Mouse (Mus musculus): ENCODE measurements at regions not wholly inside any gene's neighbourhood (a gene's known extent, or its start where the extent isn't known, plus 50 kb on each side); places are given as distances from the start of the nearest gene placed in this dataset.

GRCm38 (mm10) chr3:143379193-143379592 is 497.4 kb upstream of the Pkn2 start:
- H3K27me3 ChIP-seq (ENCODE audit: control insufficient read depth, insufficient read depth, low read length): no peaks in the 10 kb centered on the region
- ATAC-seq (ENCODE audit: insufficient number of reproducible peaks, insufficient read depth, low FRiP score, low read depth): peak; percentile 56; the same call in 1 of the 2 replicates
- no peak overlapping the region for H3K27ac ChIP-seq (replicated peaks in 1 of 2; ENCODE audit: control insufficient read depth in 1 of 2, insufficient read depth in 1 of 2, low read depth in 2 of 2, low read length in 2 of 2)
- H3K4me1 ChIP-seq (ENCODE audit: control insufficient read depth in 2 of 2, insufficient read depth in 2 of 2, low read length in 2 of 2): no peaks in the 10 kb centered on the region
- no peaks in the 10 kb centered on the region for H3K9me3 ChIP-seq (ENCODE audit: control insufficient read depth, low read length)
- WGBS: 8% methylated on average over 13 of the region's 13 CpGs
- H3K36me3 ChIP-seq (ENCODE audit: control insufficient read depth, insufficient read depth, low read length): no peaks in the 10 kb centered on the region
- no peak overlapping the region for H3K4me3 ChIP-seq (ENCODE audit: control insufficient read depth in 1 of 2, insufficient read depth in 1 of 2, low read depth in 1 of 2, low read length in 2 of 2)
- 0 out of 2 replicates have a peak overlapping the region, but pooled peaks have one; percentile 8 for H3K4me2 ChIP-seq (ENCODE audit: low read length)
- H3K9ac ChIP-seq (ENCODE audit: low read length): 0 out of 2 replicates have a peak overlapping the region, but pooled peaks have one; percentile 12

- Histone ChIP-seq H3K27me3 (ENCODE audit: control insufficient read depth, insufficient read depth, low read length) (no peaks in the 10 kb centered on the region), H3K4me2 (ENCODE audit: low read length) (no peak overlapping the region), H3K9me3 (ENCODE audit: control insufficient read depth, low read length) (no peaks in the 10 kb centered on the region), H3K36me3 (ENCODE audit: control insufficient read depth, insufficient read depth, low read length) (no peaks in the 10 kb centered on the region), H3K4me1 (ENCODE audit: control insufficient read depth in 2 of 2, insufficient read depth in 2 of 2, low read length in 2 of 2) (no peaks in the 10 kb centered on the region), H3K27ac (replicated peaks in 1 of 2; ENCODE audit: control insufficient read depth in 1 of 2, insufficient read depth in 1 of 2, low read depth in 2 of 2, low read length in 2 of 2) (no peak overlapping the region), H3K9ac (ENCODE audit: low read length) (no peak overlapping the region), H3K4me3 (ENCODE audit: control insufficient read depth in 1 of 2, insufficient read depth in 1 of 2, low read depth in 1 of 2, low read length in 2 of 2) (no peak overlapping the region)
- WGBS: 88% methylated on average over 5 of the region's 5 CpGs
- ATAC-seq (ENCODE audit: insufficient number of reproducible peaks, insufficient read depth, low FRiP score, low read depth): no peak
Measured at GRCm38 (mm10) chr3:143377446-143377845, 495.6 kb upstream of the Pkn2 start.

GRCm38 (mm10) chr3:143375527-143376061 is 493.8 kb upstream of the Pkn2 start:
- WGBS: 58% methylated on average over 10 of the region's 10 CpGs
- Histone ChIP-seq H3K9ac (ENCODE audit: low read length) (no peak overlapping the region), H3K27me3 (ENCODE audit: control insufficient read depth, insufficient read depth, low read length) (no peaks in the 10 kb centered on the region)

GRCm38 (mm10) chr3:143373501-143373900 is 491.7 kb upstream of the Pkn2 start:
- Histone ChIP-seq H3K27me3 (ENCODE audit: control insufficient read depth, insufficient read depth, low read length) (no peaks in the 10 kb centered on the region), H3K9ac (ENCODE audit: low read length) (no peak overlapping the region), H3K4me1 (ENCODE audit: control insufficient read depth in 2 of 2, insufficient read depth in 2 of 2, low read length in 2 of 2) (no peaks in the 10 kb centered on the region), H3K9me3 (ENCODE audit: control insufficient read depth, low read length) (no peaks in the 10 kb centered on the region), H3K4me2 (ENCODE audit: low read length) (no peak overlapping the region), H3K36me3 (ENCODE audit: control insufficient read depth, insufficient read depth, low read length) (no peaks in the 10 kb centered on the region), H3K27ac (replicated peaks in 1 of 2; ENCODE audit: control insufficient read depth in 1 of 2, insufficient read depth in 1 of 2, low read depth in 2 of 2, low read length in 2 of 2) (no peak overlapping the region), H3K4me3 (ENCODE audit: control insufficient read depth in 1 of 2, insufficient read depth in 1 of 2, low read depth in 1 of 2, low read length in 2 of 2) (no peak overlapping the region)
- WGBS: 90% methylated on average over 1 of the region's 1 CpGs
- no peak for ATAC-seq (ENCODE audit: insufficient number of reproducible peaks, insufficient read depth, low FRiP score, low read depth)

More at GRCm38 (mm10) chr3:143375527-143376061, 493.8 kb upstream of the Pkn2 start:
- H3K4me1 ChIP-seq (ENCODE audit: control insufficient read depth in 2 of 2, insufficient read depth in 2 of 2, low read length in 2 of 2): no peaks in the 10 kb centered on the region
- H3K36me3 ChIP-seq (ENCODE audit: control insufficient read depth, insufficient read depth, low read length): no peaks in the 10 kb centered on the region
- no peak for ATAC-seq (ENCODE audit: insufficient number of reproducible peaks, insufficient read depth, low FRiP score, low read depth)
- H3K4me3 ChIP-seq (ENCODE audit: control insufficient read depth in 1 of 2, insufficient read depth in 1 of 2, low read depth in 1 of 2, low read length in 2 of 2): no peak overlapping the region
- no peaks in the 10 kb centered on the region for H3K9me3 ChIP-seq (ENCODE audit: control insufficient read depth, low read length)
- no peak overlapping the region for H3K4me2 ChIP-seq (ENCODE audit: low read length)
- H3K27ac ChIP-seq (replicated peaks in 1 of 2; ENCODE audit: control insufficient read depth in 1 of 2, insufficient read depth in 1 of 2, low read depth in 2 of 2, low read length in 2 of 2): no peak overlapping the region

GRCm38 (mm10) chr3:143369002-143369401 is 487.2 kb upstream of the Pkn2 start:
- no peaks in the 10 kb centered on the region for H3K27me3 ChIP-seq (ENCODE audit: control insufficient read depth, insufficient read depth, low read length)
- no peak overlapping the region for H3K9ac ChIP-seq (ENCODE audit: low read length)
- H3K4me1 ChIP-seq (ENCODE audit: control insufficient read depth in 2 of 2, insufficient read depth in 2 of 2, low read length in 2 of 2): no peaks in the 10 kb centered on the region
- WGBS: 85% methylated on average over 1 of the region's 1 CpGs
- H3K9me3 ChIP-seq (ENCODE audit: control insufficient read depth, low read length): 0 out of 2 replicates have a peak, but pooled peaks cover 2% of the 10 kb centered on the region
- H3K4me3 ChIP-seq (ENCODE audit: control insufficient read depth in 1 of 2, insufficient read depth in 1 of 2, low read depth in 1 of 2, low read length in 2 of 2): no peak overlapping the region
- ATAC-seq (ENCODE audit: insufficient number of reproducible peaks, insufficient read depth, low FRiP score, low read depth): no peak
- H3K36me3 ChIP-seq (ENCODE audit: control insufficient read depth, insufficient read depth, low read length): no peaks in the 10 kb centered on the region
- H3K4me2 ChIP-seq (ENCODE audit: low read length): no peak overlapping the region
- no peak overlapping the region for H3K27ac ChIP-seq (replicated peaks in 1 of 2; ENCODE audit: control insufficient read depth in 1 of 2, insufficient read depth in 1 of 2, low read depth in 2 of 2, low read length in 2 of 2)

- Histone ChIP-seq H3K4me2 (ENCODE audit: low read length) (no peak overlapping the region), H3K36me3 (ENCODE audit: control insufficient read depth, insufficient read depth, low read length) (no peaks in the 10 kb centered on the region), H3K9ac (ENCODE audit: low read length) (no peak overlapping the region), H3K9me3 (ENCODE audit: control insufficient read depth, low read length) (no peaks in the 10 kb centered on the region), H3K27ac (replicated peaks in 1 of 2; ENCODE audit: control insufficient read depth in 1 of 2, insufficient read depth in 1 of 2, low read depth in 2 of 2, low read length in 2 of 2) (no peak overlapping the region), H3K4me3 (ENCODE audit: control insufficient read depth in 1 of 2, insufficient read depth in 1 of 2, low read depth in 1 of 2, low read length in 2 of 2) (no peak overlapping the region), H3K27me3 (ENCODE audit: control insufficient read depth, insufficient read depth, low read length) (no peaks in the 10 kb centered on the region), H3K4me1 (ENCODE audit: control insufficient read depth in 2 of 2, insufficient read depth in 2 of 2, low read length in 2 of 2) (no peaks in the 10 kb centered on the region)
- ATAC-seq (ENCODE audit: insufficient number of reproducible peaks, insufficient read depth, low FRiP score, low read depth): no peak
- 84% methylated on average over 7 of the region's 7 CpGs for WGBS
Measured at GRCm38 (mm10) chr3:143340032-143340431, 458.2 kb upstream of the Pkn2 start.

- no peak overlapping the region for H3K4me3 ChIP-seq (ENCODE audit: control insufficient read depth in 1 of 2, insufficient read depth in 1 of 2, low read depth in 1 of 2, low read length in 2 of 2)
- WGBS: 93% methylated on average over 3 of the region's 3 CpGs
- H3K4me2 ChIP-seq (ENCODE audit: low read length): no peak overlapping the region
- H3K9ac ChIP-seq (ENCODE audit: low read length): no peak overlapping the region
- no peak for ATAC-seq (ENCODE audit: insufficient number of reproducible peaks, insufficient read depth, low FRiP score, low read depth)
- no peaks in the 10 kb centered on the region for H3K36me3 ChIP-seq (ENCODE audit: control insufficient read depth, insufficient read depth, low read length)
- no peaks in the 10 kb centered on the region for H3K27me3 ChIP-seq (ENCODE audit: control insufficient read depth, insufficient read depth, low read length)
- no peaks in the 10 kb centered on the region for H3K4me1 ChIP-seq (ENCODE audit: control insufficient read depth in 2 of 2, insufficient read depth in 2 of 2, low read length in 2 of 2)
- H3K9me3 ChIP-seq (ENCODE audit: control insufficient read depth, low read length): no peaks in the 10 kb centered on the region
- no peak overlapping the region for H3K27ac ChIP-seq (replicated peaks in 1 of 2; ENCODE audit: control insufficient read depth in 1 of 2, insufficient read depth in 1 of 2, low read depth in 2 of 2, low read length in 2 of 2)
Measured at GRCm38 (mm10) chr3:143333339-143333738, 451.5 kb upstream of the Pkn2 start.

GRCm38 (mm10) chr3:143328521-143328920 is 446.7 kb upstream of the Pkn2 start:
- H3K9ac ChIP-seq (ENCODE audit: low read length): no peak overlapping the region
- no peaks in the 10 kb centered on the region for H3K36me3 ChIP-seq (ENCODE audit: control insufficient read depth, insufficient read depth, low read length)
- H3K27ac ChIP-seq (replicated peaks in 1 of 2; ENCODE audit: control insufficient read depth in 1 of 2, insufficient read depth in 1 of 2, low read depth in 2 of 2, low read length in 2 of 2): no peak overlapping the region

More at GRCm38 (mm10) chr3:143328521-143328920, 446.7 kb upstream of the Pkn2 start:
- ATAC-seq (ENCODE audit: insufficient number of reproducible peaks, insufficient read depth, low FRiP score, low read depth): no peak
- Histone ChIP-seq H3K9me3 (ENCODE audit: control insufficient read depth, low read length) (no peaks in the 10 kb centered on the region), H3K4me3 (ENCODE audit: control insufficient read depth in 1 of 2, insufficient read depth in 1 of 2, low read depth in 1 of 2, low read length in 2 of 2) (no peak overlapping the region), H3K27me3 (ENCODE audit: control insufficient read depth, insufficient read depth, low read length) (no peaks in the 10 kb centered on the region), H3K4me1 (ENCODE audit: control insufficient read depth in 2 of 2, insufficient read depth in 2 of 2, low read length in 2 of 2) (no peaks in the 10 kb centered on the region), H3K4me2 (ENCODE audit: low read length) (no peak overlapping the region)

All from heart, embryonic 14.5 days (tissue).